In the genomic region with DNA sequence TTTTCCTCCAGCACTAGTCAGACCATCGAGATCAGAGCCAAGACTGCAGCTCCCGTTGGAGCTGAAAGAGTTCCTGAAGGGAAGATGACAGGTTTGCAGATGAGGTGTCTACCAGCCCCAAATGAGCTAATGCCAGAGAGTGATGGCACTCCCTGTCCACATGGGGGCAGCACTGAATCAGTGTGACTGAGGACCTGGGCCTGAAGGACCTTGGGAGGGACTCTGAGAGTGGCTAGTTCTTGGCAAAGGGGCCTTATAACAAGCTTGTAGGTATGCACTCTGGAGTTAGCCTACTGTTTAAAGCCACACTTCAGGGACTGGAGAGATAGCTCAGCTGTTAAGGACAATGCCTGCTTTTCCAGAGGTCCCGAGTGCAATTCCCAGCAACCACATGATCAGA, we compare ENCODE assay signal across 9 mouse cellular contexts.
DNase-seq lines count a peak whose midpoint lies in the region; ATAC-seq and TF ChIP-seq lines count a peak whose summit lies in the region.
"Had no signal": no experiment of that assay in that cellular context is flagged by ENCODE, and none has a peak within 500 bp of the region (broad histone marks: within the 10 kb centered on the region; RNA-seq: fewer than 3 reads in every experiment).

No protein-coding gene starts in this region.

- DNase-seq in heart, postnatal 0 days (ENCODE audit: low spot score): peak; percentile 82
- DNase-seq in heart, adult 11 months: no peak
- DNase-seq in CD4-positive helper T cell, adult 2 months (ENCODE audit: low read depth, low spot score): peak; percentile 29
- DNase-seq in brain, embryonic 14.5 days (ENCODE audit: low read depth): peak; percentile 60
- DNase-seq in fibroblast of lung, adult 2 months (ENCODE audit: low read depth): peak; percentile 13
- DNase-seq in left cerebral cortex, adult 2 months (ENCODE audit: extremely low spot score in 1 of 2, low spot score in 2 of 2): peak; percentile 51 to 60
- peak; percentile 28 for DNase-seq in natural killer cell, adult 2 months (ENCODE audit: low spot score in 2 of 2)
- DNase-seq in thymus, postnatal 14 days: peak; percentile 50

- no peak overlapping the region for H3K9ac ChIP-seq in heart, postnatal 0 days (replicated peaks; ENCODE audit: low read depth, low read length)
- H3K9ac ChIP-seq: limb, embryonic 12.5 days had no signal

- TF ChIP-seq CTCF in heart, postnatal 0 days (IDR thresholded peaks at IDR 0.05; ENCODE audit: low read depth): peak; percentile 93
- peak; percentile 86 for TF ChIP-seq CTCF in brain, embryonic 14.5 days (IDR thresholded peaks at IDR 0.05; ENCODE audit: borderline replicate concordance, extremely low read depth, insufficient read depth, insufficient read length)
- peak; percentile 84 for TF ChIP-seq CTCF in left cerebral cortex, adult 2 months (IDR thresholded peaks at IDR 0.05)

- no peak overlapping the region for H3K4me2 ChIP-seq in heart, postnatal 0 days (ENCODE audit: low read depth, low read length)
- H3K4me2 ChIP-seq: limb, embryonic 12.5 days had no signal

- no peaks in the 10 kb centered on the region for H3K9me3 ChIP-seq in heart, postnatal 0 days (replicated peaks; ENCODE audit: control insufficient read depth, low read length)
- H3K9me3 ChIP-seq: limb, embryonic 12.5 days had no signal

- peak; percentile 50 for ATAC-seq in heart, postnatal 0 days (ENCODE audit: insufficient read depth, low read depth)

- no peaks in the 10 kb centered on the region for H3K36me3 ChIP-seq in heart, postnatal 0 days (replicated peaks; ENCODE audit: control insufficient read depth, insufficient read depth, low read length)
- H3K36me3 ChIP-seq: limb, embryonic 12.5 days had no signal

- H3K27me3 ChIP-seq in heart, postnatal 0 days (ENCODE audit: control insufficient read depth, insufficient read depth, low read length): peaks cover 5% of the 10 kb centered on the region; the same call in 1 of the 2 replicates

- intact Hi-C loops in left cerebral cortex, adult 2 months (cut with DNase I): loop anchor here (10.0 kb wide), 1 partner anchor 629 kb away; a partner anchor contains a TSS

- peaks cover 13% of the 10 kb centered on the region; the same call in 1 of the 2 replicates for H3K4me1 ChIP-seq in heart, postnatal 0 days (ENCODE audit: control insufficient read depth, insufficient read depth)
- H3K4me1 ChIP-seq: limb, embryonic 12.5 days had no signal

- no peak overlapping the region for H3K27ac ChIP-seq in heart, postnatal 0 days (ENCODE audit: low read depth)
- no peak overlapping the region for H3K27ac ChIP-seq in left cerebral cortex, adult 2 months
- H3K27ac ChIP-seq: limb, embryonic 12.5 days had no signal

- WGBS in heart, postnatal 0 days: 30% methylated on average over 3 of the region's 3 CpGs

- H3K4me3 ChIP-seq in heart, postnatal 0 days (ENCODE audit: low read depth, low read length): no peak overlapping the region
- H3K4me3 ChIP-seq in left cerebral cortex, adult 2 months: no peak overlapping the region
- H3K4me3 ChIP-seq: limb, embryonic 12.5 days had no signal

- TF ChIP-seq EP300 in heart, postnatal 0 days (IDR thresholded peaks at IDR 0.05; ENCODE audit: low read depth): no peak

- TF ChIP-seq POLR2A in brain, embryonic 14.5 days (IDR thresholded peaks at IDR 0.05; ENCODE audit: borderline replicate concordance, extremely low read depth, insufficient read depth, insufficient read length, poor library complexity, severe bottlenecking): no peak
